Mouse (Mus musculus) urinary bladder, postnatal 25 days (tissue): Measurements from ENCODE around the gene Aco1.

ENCODE experiments used
- DNase-seq: peaks from one replicate; pipeline ENCODE4 v3.0.0; 2022; ENCODE audit warnings: low spot score

Aco1 gene

GRCm38 (mm10) chr4:40217910-40218309 is 75.0 kb downstream of the Aco1 start:
- no peak for DNase-seq

GRCm38 (mm10) chr4:40218382-40218781 is 75.5 kb downstream of the Aco1 start:
- no peak for DNase-seq

- no peak for DNase-seq
Observed at GRCm38 (mm10) chr4:40220437-40220836, 77.6 kb downstream of the Aco1 start.

- no peak for DNase-seq
Observed at GRCm38 (mm10) chr4:40221004-40221760, 78.3 kb downstream of the Aco1 start.

- DNase-seq: no peak
Observed at GRCm38 (mm10) chr4:40221876-40222585, 79.2 kb downstream of the Aco1 start.

- no peak for DNase-seq
Observed at GRCm38 (mm10) chr4:40226095-40226494, 83.2 kb downstream of the Aco1 start.

GRCm38 (mm10) chr4:40227131-40227530 is 84.2 kb downstream of the Aco1 start:
- DNase-seq: no peak

- no peak for DNase-seq
Observed at GRCm38 (mm10) chr4:40227886-40228285, 85.0 kb downstream of the Aco1 start.

GRCm38 (mm10) chr4:40229723-40230122 is 86.8 kb downstream of the Aco1 start:
- no peak for DNase-seq

- no peak for DNase-seq
Observed at GRCm38 (mm10) chr4:40233062-40233664, 90.3 kb downstream of the Aco1 start.

GRCm38 (mm10) chr4:40234256-40234655 is 91.4 kb downstream of the Aco1 start:
- no peak for DNase-seq

- no peak for DNase-seq
Observed at GRCm38 (mm10) chr4:40236829-40237228, 93.9 kb downstream of the Aco1 start.

- peak; percentile 36 for DNase-seq
Observed at GRCm38 (mm10) chr4:40238483-40239408, 95.9 kb downstream of the Aco1 start.

- peak; percentile 27 for DNase-seq
Observed at GRCm38 (mm10) chr4:40239409-40240271, 96.8 kb downstream of the Aco1 start, which contains the start of gene Ddx58. Ddx58 (minus strand) TSS chr4:40239828.

- no peak for DNase-seq
Observed at GRCm38 (mm10) chr4:40240272-40240744, 97.4 kb downstream of the Aco1 start.

GRCm38 (mm10) chr4:40241928-40242327 is 99.0 kb downstream of the Aco1 start:
- DNase-seq: no peak

- DNase-seq: no peak
Observed at GRCm38 (mm10) chr4:40243006-40243405, 100.1 kb downstream of the Aco1 start.

- DNase-seq: no peak
Observed at GRCm38 (mm10) chr4:40244035-40244434, 101.2 kb downstream of the Aco1 start.
